Mouse (Mus musculus) midbrain, embryonic 13.5 days (tissue): Measurements from ENCODE around the gene Efna2. TPM values are rescaled to one million over a fixed set of nuclear protein-coding genes. Genes with fewer than 3 reads are reported as not detected.

Experiments used
- ATAC-seq: fragments of 200-750 bp; cut with Nextera tagmentation; 2 replicates; pipeline ENCODE4 v1.8.0; 2017; ENCODE audit warnings: mild to moderate bottlenecking, moderate TSS enrichment, moderate library complexity
- H3K27ac ChIP-seq: fragments of 300-500 bp; sonication (generic); 2 replicates; pipeline ENCODE4 v1.5.1; 2015; ENCODE audit warnings: inconsistent platforms, mild to moderate bottlenecking, moderate library complexity
- H3K27me3 ChIP-seq: fragments of 300-500 bp; sonication (generic); 2 replicates; pipeline ENCODE4 v1.6.1; 2015; ENCODE audit warnings: mild to moderate bottlenecking, inconsistent platforms
- H3K36me3 ChIP-seq: fragments of 300-500 bp; sonication (generic); 2 replicates; pipeline ENCODE4 v1.6.1; 2015; ENCODE audit warnings: mild to moderate bottlenecking, inconsistent platforms
- H3K4me1 ChIP-seq: fragments of 300-500 bp; sonication (generic); replicated peaks from 2 replicates; pipeline ENCODE4 v1.6.1; 2015; ENCODE audit warnings: inconsistent platforms
- H3K4me2 ChIP-seq: fragments of 300-500 bp; sonication (generic); replicated peaks from 2 replicates; pipeline ENCODE4 v1.6.1; 2015; ENCODE audit warnings: moderate library complexity, mild to moderate bottlenecking, inconsistent platforms
- H3K4me3 ChIP-seq: fragments of 300-500 bp; sonication (generic); replicated peaks from 2 replicates; pipeline ENCODE4 v1.5.1; 2015; ENCODE audit warnings: mild to moderate bottlenecking, inconsistent platforms
- H3K9ac ChIP-seq: fragments of 300-500 bp; sonication (generic); replicated peaks from 2 replicates; pipeline ENCODE4 v1.6.1; 2015; ENCODE audit warnings: mild to moderate bottlenecking, inconsistent platforms
- H3K9me3 ChIP-seq: fragments of 300-500 bp; sonication (generic); 2 replicates; pipeline ENCODE4 v1.6.1; 2016; ENCODE audit warnings: mild to moderate bottlenecking, inconsistent platforms
- WGBS: fragments of 180-500 bp; shearing (Covaris S2); methylation state at CpG from one replicate; pipeline ENCODE4 v1.1.7; 2015; 5-methylcytosine and 5-hydroxymethylcytosine counted together
- polyA plus RNA-seq: library from polyadenylated mRNA; unstranded; fragments of >200 nt; fragmentation: Nextera tagmentation; extraction: Ambion mirVana; gene quantifications from 2 replicates; pipeline ENCODE4 v1.2.1, GENCODE M21; 2015

The Efna2 gene
- polyA plus RNA-seq, 1 experiment from 2014 or later = 41.3 TPM

DNA sequence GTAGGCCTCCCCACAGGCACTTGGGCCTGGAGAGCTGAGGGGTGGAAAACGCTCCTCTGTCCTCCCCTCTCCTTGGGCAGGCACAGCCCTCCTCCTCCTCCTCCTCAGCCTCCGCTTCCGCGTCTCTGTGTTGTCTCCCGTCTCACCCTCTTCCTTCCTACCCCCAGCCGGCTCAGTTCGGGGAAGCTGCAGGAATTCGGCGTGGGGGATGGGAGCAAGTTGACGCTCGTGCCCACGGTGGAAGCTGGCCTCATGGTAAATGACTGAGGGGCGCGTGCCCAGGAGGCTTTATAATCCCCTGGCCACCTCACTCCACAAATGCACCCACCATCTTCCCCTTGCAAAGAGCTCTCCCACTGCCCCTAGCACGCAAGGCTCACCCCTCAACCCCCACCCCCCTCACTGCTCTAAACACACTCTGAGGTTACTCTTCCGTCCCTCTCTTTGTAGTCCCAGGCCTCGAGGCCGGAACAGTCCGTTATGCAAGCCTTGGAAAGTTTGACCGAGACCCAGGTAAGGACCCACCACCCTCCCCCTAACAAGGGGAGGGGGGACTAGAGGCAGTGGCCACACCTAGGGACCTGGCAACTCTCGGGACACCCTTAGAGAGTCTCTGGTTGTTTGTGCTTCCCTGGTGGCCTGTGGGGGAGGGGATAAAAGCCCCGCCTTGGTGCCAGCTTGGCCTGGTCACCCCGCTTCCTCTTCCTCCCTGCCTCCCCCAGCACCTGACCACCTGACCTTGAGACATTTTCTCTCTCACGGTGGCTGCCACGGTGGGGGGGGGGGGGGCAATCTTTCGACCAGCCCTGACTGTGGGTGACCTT, 27.9 kb upstream of the Efna2 start:
- H3K27me3 ChIP-seq = no peaks in the 10 kb centered on the region
- H3K9me3 ChIP-seq = no peaks in the 10 kb centered on the region
- peak overlapping the region; percentile 100 for H3K27ac ChIP-seq
- H3K4me3 ChIP-seq = peak overlapping the region; percentile 98
- peak overlapping the region; percentile 100 for H3K4me2 ChIP-seq
- H3K36me3 ChIP-seq = peaks cover 55% of the 10 kb centered on the region
- H3K4me1 ChIP-seq = peaks cover 62% of the 10 kb centered on the region
- H3K9ac ChIP-seq = peak overlapping the region; percentile 100
- no peak for ATAC-seq
- WGBS = under 1% methylated on average over 26 of the region's 26 CpGs

DNA sequence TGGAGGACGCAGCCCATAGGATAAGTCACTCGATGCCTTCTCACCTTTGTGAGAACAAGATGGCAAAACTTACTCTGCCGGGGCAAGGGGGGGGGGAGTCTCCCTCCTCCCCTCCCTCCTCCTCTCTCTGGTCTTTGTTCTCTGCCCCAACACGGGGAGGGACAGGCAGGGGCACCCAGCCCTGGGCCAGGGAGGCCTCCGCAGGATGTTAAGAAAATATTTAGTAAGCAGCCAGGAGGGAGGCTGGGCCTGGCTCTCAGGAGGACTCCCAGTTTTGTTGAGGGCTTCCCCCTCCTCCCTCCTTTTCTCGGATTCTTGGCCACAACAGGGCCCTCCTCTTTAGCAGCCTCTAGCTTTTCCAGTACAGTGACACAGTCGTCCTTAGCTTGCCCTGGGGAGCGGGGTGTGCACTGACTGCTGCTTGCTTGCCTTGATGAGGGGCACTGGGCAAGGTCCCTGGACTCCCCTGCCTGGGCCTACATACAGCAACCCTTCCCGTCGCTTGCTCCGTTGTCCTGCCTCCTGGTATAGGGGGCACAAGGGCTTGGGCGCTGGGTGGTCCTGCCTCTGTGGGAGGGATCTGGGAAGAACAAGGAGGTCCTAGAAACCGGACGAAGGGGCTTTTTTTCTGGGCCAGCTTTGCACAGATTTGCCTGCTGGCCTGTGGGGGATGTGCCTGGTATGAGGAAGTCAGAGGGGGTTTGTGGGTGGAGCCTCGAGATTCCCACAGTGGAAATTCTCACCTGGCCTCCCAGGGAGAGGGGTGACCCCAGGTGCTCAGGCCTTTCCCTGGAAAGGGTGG, 27.0 kb upstream of the Efna2 start:
- peak overlapping the region; percentile 100 for H3K27ac ChIP-seq
- H3K4me2 ChIP-seq = peak overlapping the region; percentile 100
- peak overlapping the region; percentile 100 for H3K9ac ChIP-seq
- H3K27me3 ChIP-seq = no peaks in the 10 kb centered on the region
- peaks cover 67% of the 10 kb centered on the region for H3K4me1 ChIP-seq
- H3K36me3 ChIP-seq = peaks cover 63% of the 10 kb centered on the region
- peak overlapping the region; percentile 98 for H3K4me3 ChIP-seq
- WGBS = 3% methylated on average over 15 of the region's 15 CpGs
- no peaks in the 10 kb centered on the region for H3K9me3 ChIP-seq
- no peak for ATAC-seq

- H3K4me3 ChIP-seq = peak overlapping the region; percentile 98
- peak overlapping the region; percentile 100 for H3K27ac ChIP-seq
- peaks cover 67% of the 10 kb centered on the region for H3K36me3 ChIP-seq
- peak overlapping the region; percentile 100 for H3K4me2 ChIP-seq
- no peak for ATAC-seq
- no peaks in the 10 kb centered on the region for H3K27me3 ChIP-seq
- 30% methylated on average over 3 of the region's 3 CpGs for WGBS
- peaks cover 67% of the 10 kb centered on the region for H3K4me1 ChIP-seq
- no peaks in the 10 kb centered on the region for H3K9me3 ChIP-seq
- peak overlapping the region; percentile 100 for H3K9ac ChIP-seq
Observed at GRCm38 (mm10) chr10:80152873-80153260, 26.4 kb upstream of the Efna2 start.

- Histone ChIP-seq H3K9me3 (no peaks in the 10 kb centered on the region), H3K4me3 (peak overlapping the region; percentile 98), H3K4me2 (peak overlapping the region; percentile 100), H3K36me3 (peaks cover 67% of the 10 kb centered on the region), H3K9ac (peak overlapping the region; percentile 100), H3K27ac (peak overlapping the region; percentile 100), H3K27me3 (no peaks in the 10 kb centered on the region), H3K4me1 (peaks cover 73% of the 10 kb centered on the region)
- ATAC-seq = no peak
- 87% methylated on average over 19 of the region's 19 CpGs for WGBS
Observed at GRCm38 (mm10) chr10:80153713-80154112, 25.6 kb upstream of the Efna2 start.

GRCm38 (mm10) chr10:80154384-80154783, 24.9 kb upstream of the Efna2 start:
- Histone ChIP-seq H3K36me3 (peaks cover 67% of the 10 kb centered on the region), H3K27me3 (no peaks in the 10 kb centered on the region), H3K27ac (peak overlapping the region; percentile 100; the same call in 1 of the 2 replicates), H3K4me2 (peak overlapping the region; percentile 100), H3K4me1 (peaks cover 79% of the 10 kb centered on the region), H3K4me3 (no peak overlapping the region; the same call in none of the 2 replicates), H3K9ac (peak overlapping the region; percentile 100; the same call in 1 of the 2 replicates), H3K9me3 (no peaks in the 10 kb centered on the region)
- ATAC-seq = no peak
- WGBS = 80% methylated on average over 7 of the region's 7 CpGs

GRCm38 (mm10) chr10:80155277-80155676, 24.0 kb upstream of the Efna2 start:
- no peak for ATAC-seq
- H3K36me3 ChIP-seq = peaks cover 67% of the 10 kb centered on the region
- 65% methylated on average over 1 of the region's 1 CpGs for WGBS
- peaks cover 85% of the 10 kb centered on the region for H3K4me1 ChIP-seq
- no peaks in the 10 kb centered on the region for H3K27me3 ChIP-seq
- peak overlapping the region; percentile 13; the same call in 1 of the 2 replicates for H3K4me2 ChIP-seq
- no peaks in the 10 kb centered on the region for H3K9me3 ChIP-seq
- H3K27ac ChIP-seq = peak overlapping the region; percentile 68
- H3K9ac ChIP-seq = peak overlapping the region; percentile 36
- H3K4me3 ChIP-seq = no peak overlapping the region

GRCm38 (mm10) chr10:80156002-80156751, 23.1 kb upstream of the Efna2 start:
- H3K9ac ChIP-seq = peak overlapping the region; percentile 16; the same call in 1 of the 2 replicates
- H3K9me3 ChIP-seq = no peaks in the 10 kb centered on the region
- H3K4me1 ChIP-seq = peaks cover 94% of the 10 kb centered on the region
- H3K4me3 ChIP-seq = no peak overlapping the region
- no peak overlapping the region for H3K4me2 ChIP-seq
- H3K27ac ChIP-seq = peak overlapping the region; percentile 90
- ATAC-seq = no peak
- peaks cover 66% of the 10 kb centered on the region for H3K36me3 ChIP-seq
- H3K27me3 ChIP-seq = no peaks in the 10 kb centered on the region
- WGBS = 84% methylated on average over 29 of the region's 29 CpGs

DNA sequence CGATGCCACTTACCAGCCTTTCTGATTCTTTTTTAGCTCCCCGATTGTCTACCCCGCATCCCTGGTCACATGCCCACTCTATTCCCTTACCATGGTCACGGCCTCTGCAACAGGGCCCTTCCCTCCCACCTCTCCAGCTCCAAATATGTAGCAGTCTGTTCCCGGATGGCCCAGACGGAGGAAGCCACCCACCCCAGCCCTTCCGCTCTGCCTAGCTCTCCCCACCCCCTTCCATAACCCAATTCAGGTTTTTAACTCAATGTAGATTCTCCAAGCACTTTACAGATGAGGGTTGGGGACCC, 22.6 kb upstream of the Efna2 start:
- no peaks in the 10 kb centered on the region for H3K27me3 ChIP-seq
- H3K27ac ChIP-seq = peak overlapping the region; percentile 90
- H3K9me3 ChIP-seq = no peaks in the 10 kb centered on the region
- no peak for ATAC-seq
- H3K4me2 ChIP-seq = no peak overlapping the region
- WGBS = 59% methylated on average over 7 of the region's 7 CpGs
- H3K4me3 ChIP-seq = no peak overlapping the region
- peaks cover 60% of the 10 kb centered on the region for H3K36me3 ChIP-seq
- H3K9ac ChIP-seq = 0 out of 2 replicates have a peak overlapping the region, but pooled peaks have one; percentile 32
- peaks cover 96% of the 10 kb centered on the region for H3K4me1 ChIP-seq

- H3K4me3 ChIP-seq = no peak overlapping the region
- ATAC-seq = no peak
- peaks cover 92% of the 10 kb centered on the region for H3K4me1 ChIP-seq
- H3K9me3 ChIP-seq = no peaks in the 10 kb centered on the region
- H3K27ac ChIP-seq = peak overlapping the region; percentile 90
- 60% methylated on average over 15 of the region's 15 CpGs for WGBS
- H3K4me2 ChIP-seq = no peak overlapping the region
- peak overlapping the region; percentile 32 for H3K9ac ChIP-seq
- H3K36me3 ChIP-seq = peaks cover 54% of the 10 kb centered on the region
- no peaks in the 10 kb centered on the region for H3K27me3 ChIP-seq
Observed at GRCm38 (mm10) chr10:80157141-80157929, 21.9 kb upstream of the Efna2 start.

- H3K9me3 ChIP-seq = no peaks in the 10 kb centered on the region
- ATAC-seq = no peak
- H3K4me1 ChIP-seq = peaks cover 81% of the 10 kb centered on the region
- H3K36me3 ChIP-seq = peaks cover 43% of the 10 kb centered on the region
- H3K4me2 ChIP-seq = peak overlapping the region; percentile 68
- H3K27ac ChIP-seq = peak overlapping the region; percentile 90
- no peaks in the 10 kb centered on the region for H3K27me3 ChIP-seq
- peak overlapping the region; percentile 46; the same call in 1 of the 2 replicates for H3K9ac ChIP-seq
- no peak overlapping the region; the same call in 1 of the 2 replicates for H3K4me3 ChIP-seq
- 16% methylated on average over 18 of the region's 18 CpGs for WGBS
Observed at GRCm38 (mm10) chr10:80158307-80158986, 20.8 kb upstream of the Efna2 start.
